Mouse (Mus musculus) E14TG2a.4 (cell line): Measurements from ENCODE around the gene BC049352.

Experiments
- H3K27me3 ChIP-seq: 2 replicates; pipeline ENCODE4 v1.6.1; 2014; ENCODE audit warnings: low read length, control low read depth; ENCODE audit not compliant: insufficient read depth
- H3K36me3 ChIP-seq: 2 replicates; pipeline ENCODE4 v1.6.1; 2014; ENCODE audit warnings: low read length, control low read depth; ENCODE audit not compliant: insufficient read depth
- H3K4me1 ChIP-seq: replicated peaks from 2 replicates; pipeline ENCODE4 v1.6.1; 2014; ENCODE audit warnings: low read depth, low read length, control low read depth
- H3K4me3 ChIP-seq: replicated peaks from 2 replicates; pipeline ENCODE4 v1.5.1; 2014; ENCODE audit warnings: mild to moderate bottlenecking, low read length
- H3K9me3 ChIP-seq: 2 replicates; pipeline ENCODE4 v1.6.1; 2014; ENCODE audit warnings: low read length, control low read depth
- CTCF ChIP-seq: conservative IDR thresholded peaks from 2 replicates; pipeline ENCODE4 v1.5.1; 2014; ENCODE audit warnings: low read length
- NANOG ChIP-seq: IDR thresholded peaks from 2 replicates; pipeline ENCODE4 v1.6.1; 2014; ENCODE audit warnings: borderline replicate concordance, low read length, mixed read lengths
- POU5F1 ChIP-seq: IDR thresholded peaks from 2 replicates; pipeline ENCODE4 v1.6.1; 2014; ENCODE audit warnings: low read length, borderline replicate concordance

BC049352 gene

GRCm38 (mm10) chr9:45201319-45201947, 19.6 kb downstream of the BC049352 start:
- H3K27me3 ChIP-seq: peaks cover 2% of the 10 kb centered on the region; the same call in 1 of the 2 replicates
- no peak overlapping the region for H3K4me3 ChIP-seq
- no peaks in the 10 kb centered on the region for H3K9me3 ChIP-seq
- H3K4me1 ChIP-seq: peaks cover 10% of the 10 kb centered on the region
- H3K36me3 ChIP-seq: no peaks in the 10 kb centered on the region
- TF ChIP-seq CTCF (no peak), POU5F1 (no peak), NANOG (no peak)

DNA sequence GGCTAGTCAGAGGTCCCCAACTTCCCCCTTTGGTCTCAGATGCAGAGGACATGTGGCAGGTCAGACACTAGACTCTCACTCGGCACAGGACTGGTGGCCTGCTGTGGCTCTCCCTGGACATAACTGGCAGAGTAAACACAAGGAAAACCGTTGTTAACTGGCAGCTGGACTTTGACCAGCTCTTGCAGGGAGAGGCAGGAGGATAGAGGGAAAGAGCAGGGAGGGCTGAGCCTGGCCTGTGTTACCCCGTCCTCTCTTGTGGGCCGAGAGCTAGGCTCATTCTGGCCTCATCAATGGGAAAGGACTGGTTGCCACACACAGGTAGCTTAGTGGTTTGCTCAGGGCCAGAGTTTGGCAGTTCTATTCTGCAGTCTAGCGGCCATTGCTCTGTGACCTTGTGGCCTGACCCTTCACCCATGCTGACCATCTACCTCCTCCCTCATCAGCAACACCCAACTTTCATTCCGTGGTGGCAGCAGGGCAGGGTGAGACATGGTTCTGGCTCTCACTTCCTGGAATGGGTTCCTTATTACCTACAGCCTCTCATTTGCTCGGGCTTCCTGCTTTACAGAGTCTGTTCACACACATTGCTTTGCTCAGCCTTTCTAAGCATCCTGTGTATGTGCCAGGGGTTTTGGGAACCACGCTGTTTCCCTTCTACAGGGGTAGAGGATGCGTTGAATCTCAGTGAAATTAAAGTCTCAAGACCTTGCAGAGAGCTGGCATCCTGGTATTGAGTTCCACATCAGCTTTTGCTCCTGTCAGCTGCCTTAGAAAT, 20.4 kb downstream of the BC049352 start:
- TF ChIP-seq POU5F1 (no peak), NANOG (no peak), CTCF (no peak)
- H3K4me3 ChIP-seq: no peak overlapping the region
- H3K4me1 ChIP-seq: peaks cover 7% of the 10 kb centered on the region; the same call in 1 of the 2 replicates
- H3K27me3 ChIP-seq: peaks cover 2% of the 10 kb centered on the region; the same call in 1 of the 2 replicates
- H3K9me3 ChIP-seq: no peaks in the 10 kb centered on the region
- H3K36me3 ChIP-seq: no peaks in the 10 kb centered on the region

DNA sequence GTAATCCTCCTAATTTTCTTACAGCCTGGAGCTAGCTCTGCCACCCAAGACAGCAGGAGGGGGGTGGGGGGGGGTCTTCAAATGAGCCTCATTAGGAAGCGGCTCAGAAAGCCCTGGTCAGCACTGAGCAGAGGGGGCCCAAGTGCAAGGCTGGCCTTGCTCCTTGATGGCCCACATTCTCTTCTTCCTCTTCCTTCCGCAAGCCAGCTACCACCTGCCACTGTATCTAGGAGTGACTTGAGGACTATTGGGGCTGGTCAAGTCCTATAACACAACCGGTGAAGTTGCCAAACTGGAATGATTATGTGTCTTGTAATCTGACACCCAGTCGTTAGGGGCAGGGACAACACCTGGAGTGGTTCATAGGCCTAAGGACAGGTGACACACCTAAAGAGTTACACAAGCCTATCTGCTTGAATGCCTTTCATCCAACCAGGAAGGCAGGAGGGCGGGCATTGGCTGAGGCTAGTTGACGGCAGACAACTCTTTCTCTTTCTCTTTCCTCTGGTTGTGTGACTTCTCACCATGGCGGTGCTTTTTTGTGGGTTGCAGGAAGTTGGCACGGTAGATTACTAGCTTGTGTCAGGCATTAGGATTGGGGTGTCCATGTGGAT, 22.1 kb downstream of the BC049352 start, which contains the start of gene Tmprss4:
TSS of gene Tmprss4 (minus strand) at position 296 of the 614 bp plus-strand sequence.
- TF ChIP-seq NANOG (no peak), CTCF (no peak), POU5F1 (no peak)
- Histone ChIP-seq H3K9me3 (no peaks in the 10 kb centered on the region), H3K4me3 (no peak within 1 kb of the TSS), H3K36me3 (no peaks in the 10 kb centered on the region), H3K4me1 (peaks cover 7% of the 10 kb centered on the region; the same call in 1 of the 2 replicates), H3K27me3 (peaks cover 11% of the 10 kb centered on the region; the same call in 1 of the 2 replicates)

DNA sequence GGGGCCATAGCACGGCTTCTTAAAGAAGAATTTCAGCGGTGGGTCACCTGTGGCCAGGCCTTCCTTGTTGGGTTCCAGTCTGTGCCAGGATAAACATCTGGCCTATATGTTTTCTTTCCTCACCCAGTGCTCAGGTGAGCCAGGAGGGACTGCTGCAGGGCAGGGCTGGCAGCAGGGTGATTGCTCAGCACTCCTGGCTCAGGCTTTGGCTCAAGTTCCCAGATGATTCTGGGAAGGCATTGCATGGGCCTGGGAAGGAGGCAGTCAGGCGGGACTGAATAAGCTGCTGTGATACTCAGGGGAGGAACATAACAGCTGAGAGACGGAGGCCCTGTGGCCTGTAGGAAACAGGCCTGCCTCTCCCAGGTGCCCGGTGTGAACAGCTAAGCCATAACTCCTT, 23.3 kb downstream of the BC049352 start:
- peaks cover 8% of the 10 kb centered on the region; the same call in 1 of the 2 replicates for H3K27me3 ChIP-seq
- no peaks in the 10 kb centered on the region for H3K36me3 ChIP-seq
- H3K9me3 ChIP-seq: no peaks in the 10 kb centered on the region
- peaks cover 7% of the 10 kb centered on the region; the same call in 1 of the 2 replicates for H3K4me1 ChIP-seq
- TF ChIP-seq POU5F1 (no peak), NANOG (no peak), CTCF (no peak)
- no peak overlapping the region for H3K4me3 ChIP-seq

GRCm38 (mm10) chr9:45206121-45206520, 24.3 kb downstream of the BC049352 start:
- H3K4me3 ChIP-seq: no peak overlapping the region
- TF ChIP-seq CTCF (no peak), POU5F1 (no peak), NANOG (no peak)
- H3K27me3 ChIP-seq: peaks cover 8% of the 10 kb centered on the region; the same call in 1 of the 2 replicates

DNA sequence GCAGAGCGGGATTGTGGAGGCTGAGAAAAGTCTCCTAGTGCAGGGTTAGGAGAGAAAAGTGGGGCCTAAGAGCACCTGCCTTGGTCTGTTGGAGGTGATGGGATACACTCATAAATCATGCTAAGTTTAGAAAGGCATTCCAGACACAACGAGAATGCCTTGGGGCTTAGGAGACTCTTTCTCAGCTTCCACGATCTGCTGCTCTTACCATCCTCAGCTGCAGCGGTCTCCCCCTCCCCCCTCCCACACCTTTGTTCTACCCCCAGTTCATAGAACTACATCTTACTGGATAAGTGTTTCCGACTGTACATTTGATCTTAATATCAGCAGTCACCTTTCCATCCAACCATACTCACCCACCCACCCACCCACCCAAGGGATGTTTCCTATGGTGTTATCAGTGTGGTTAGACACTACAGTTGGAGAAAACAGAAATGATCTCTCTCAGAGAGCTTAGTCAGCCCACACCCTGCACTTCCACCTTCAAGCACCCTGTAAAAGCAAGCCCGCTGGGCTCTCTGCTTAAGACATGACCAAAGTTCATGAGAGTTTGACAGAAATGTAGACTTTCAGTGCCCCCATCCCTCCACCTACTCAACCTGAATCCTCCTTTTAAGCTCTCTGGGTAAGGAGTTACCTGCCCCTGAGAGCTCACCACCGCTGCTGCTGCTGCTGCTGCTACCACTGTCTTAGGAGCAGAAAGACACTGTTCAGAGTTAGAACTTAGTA, 25.4 kb downstream of the BC049352 start:
- no peak overlapping the region for H3K4me3 ChIP-seq
- H3K9me3 ChIP-seq: no peaks in the 10 kb centered on the region
- no peaks in the 10 kb centered on the region for H3K36me3 ChIP-seq
- H3K4me1 ChIP-seq: peaks cover 7% of the 10 kb centered on the region; the same call in 1 of the 2 replicates
- TF ChIP-seq NANOG (no peak), POU5F1 (no peak), CTCF (no peak)
- peaks cover 8% of the 10 kb centered on the region; the same call in 1 of the 2 replicates for H3K27me3 ChIP-seq

More at GRCm38 (mm10) chr9:45206121-45206520, 24.3 kb downstream of the BC049352 start:
- no peaks in the 10 kb centered on the region for H3K9me3 ChIP-seq
- H3K4me1 ChIP-seq: peaks cover 7% of the 10 kb centered on the region; the same call in 1 of the 2 replicates
- H3K36me3 ChIP-seq: no peaks in the 10 kb centered on the region

- H3K36me3 ChIP-seq: no peaks in the 10 kb centered on the region
- TF ChIP-seq NANOG (no peak), POU5F1 (no peak), CTCF (no peak)
- no peaks in the 10 kb centered on the region for H3K9me3 ChIP-seq
- H3K27me3 ChIP-seq: peaks cover 8% of the 10 kb centered on the region; the same call in 1 of the 2 replicates
- no peaks in the 10 kb centered on the region for H3K4me1 ChIP-seq
- H3K4me3 ChIP-seq: no peak overlapping the region
Measured at GRCm38 (mm10) chr9:45212001-45212400, 30.2 kb downstream of the BC049352 start.
